Mouse (Mus musculus) retina, adult 2 months (tissue): ENCODE data around the gene Tmem160.

Experiments used
- DNase-seq: peaks from one replicate; pipeline ENCODE4 v3.0.0-alpha.2; 2012; ENCODE audit warnings: low read depth, low spot score

Gene Tmem160

DNA sequence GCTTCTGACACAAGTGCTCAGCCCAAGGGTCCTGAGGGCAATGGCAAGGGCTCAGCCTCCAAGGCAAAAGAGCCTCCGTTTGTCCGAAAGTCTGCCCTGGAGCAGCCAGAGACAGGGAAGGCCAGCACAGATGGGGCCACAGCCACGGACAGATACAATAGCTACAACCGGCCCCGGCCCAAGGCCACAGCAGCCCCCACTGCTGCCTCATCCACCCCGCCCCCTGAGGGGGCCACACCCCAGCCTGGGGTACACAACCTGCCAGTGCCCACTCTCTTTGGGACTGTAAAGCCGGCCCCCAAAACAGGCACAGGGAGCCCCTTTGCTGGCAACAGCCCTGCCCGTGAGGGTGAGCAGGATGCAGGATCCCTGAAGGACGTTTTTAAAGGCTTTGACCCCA lies 17.5 kb upstream of the Tmem160 start:
- no peak for DNase-seq

- DNase-seq = no peak
These were observed 11.3 kb upstream of the Tmem160 start for GRCm38 (mm10) chr7:16441241-16441640.

- DNase-seq = no peak
These were observed 923 bp upstream of the Tmem160 start for GRCm38 (mm10) chr7:16451656-16452055.

DNA sequence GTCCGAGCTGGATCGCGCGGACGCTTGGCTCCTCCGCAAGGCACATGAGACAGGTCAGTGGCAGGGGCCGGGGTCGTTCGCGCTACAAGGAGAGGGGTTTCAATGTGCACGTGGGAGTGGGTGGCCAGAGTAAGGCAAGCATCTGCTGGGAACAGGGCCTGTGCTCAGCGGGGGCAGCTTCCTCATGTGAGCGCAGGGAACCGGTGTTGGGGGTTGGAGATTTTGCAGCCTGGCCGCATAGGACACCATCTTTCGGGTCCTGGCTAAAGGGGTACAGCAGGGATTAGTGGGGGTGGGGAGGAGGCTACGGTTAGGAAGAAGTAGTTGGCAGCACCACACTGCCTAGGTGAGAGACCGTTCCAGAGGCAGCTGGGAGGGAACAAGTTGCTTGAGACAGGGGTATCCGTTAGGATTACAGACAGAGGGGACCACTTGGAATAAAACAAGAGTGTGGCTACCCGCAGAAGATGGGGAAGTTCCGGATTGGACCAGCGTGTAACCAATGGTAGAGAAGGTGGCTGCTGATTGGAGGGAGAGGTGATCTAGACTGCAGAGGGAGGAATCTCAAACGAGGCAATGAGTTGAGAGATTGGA lies 636 bp downstream of the Tmem160 start:
- no peak for DNase-seq

GRCm38 (mm10) chr7:16455016-16455415 lies 2.4 kb downstream of the Tmem160 start:
- no peak for DNase-seq

- no peak for DNase-seq
These were observed 3.7 kb downstream of the Tmem160 start for GRCm38 (mm10) chr7:16456289-16456688.

DNA sequence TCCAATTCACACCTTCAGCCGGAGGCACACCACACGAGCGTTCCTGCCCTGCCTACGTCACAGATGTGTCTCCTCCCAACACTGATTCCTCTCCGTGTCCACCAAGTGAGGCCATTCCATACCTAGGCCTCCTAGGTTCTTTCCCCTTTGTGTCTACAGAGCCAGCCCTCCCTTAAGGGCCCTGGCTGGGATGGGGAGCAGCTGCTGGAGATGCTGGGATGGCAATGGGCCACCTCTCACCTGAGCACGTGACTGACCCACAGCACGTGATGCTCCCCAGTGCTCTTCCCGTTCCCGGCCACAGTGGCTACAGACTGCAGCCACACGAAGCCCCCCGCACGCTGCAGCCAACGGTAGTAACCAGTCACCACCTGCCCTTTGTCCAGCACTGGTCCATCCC lies 8.0 kb downstream of the Tmem160 start:
- no peak for DNase-seq

GRCm38 (mm10) chr7:16461151-16461550 lies 8.6 kb downstream of the Tmem160 start:
- DNase-seq = no peak

DNA sequence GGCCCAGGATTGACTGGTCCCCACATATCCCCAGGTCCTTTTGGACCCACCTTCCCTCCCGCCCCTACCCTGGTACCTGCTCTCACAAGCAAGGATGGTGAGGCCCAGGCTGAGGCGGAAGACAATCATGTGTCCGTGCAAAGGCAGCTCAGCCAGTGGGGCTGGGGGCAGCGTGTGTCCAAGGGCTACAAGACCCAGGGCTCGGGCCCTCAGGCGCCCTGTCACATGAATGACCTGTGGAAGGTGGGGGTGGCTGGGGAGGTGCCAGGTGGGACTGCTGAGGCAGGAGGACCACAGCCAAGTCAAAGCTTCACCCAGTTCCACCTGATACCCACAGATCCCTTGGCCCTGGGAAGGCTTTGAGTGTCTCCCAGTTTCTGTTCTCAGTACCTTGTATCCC lies 9.1 kb downstream of the Tmem160 start:
- no peak for DNase-seq

- DNase-seq = peak; percentile 48
These were observed 10.6 kb downstream of the Tmem160 start for GRCm38 (mm10) chr7:16463214-16463613.

DNA sequence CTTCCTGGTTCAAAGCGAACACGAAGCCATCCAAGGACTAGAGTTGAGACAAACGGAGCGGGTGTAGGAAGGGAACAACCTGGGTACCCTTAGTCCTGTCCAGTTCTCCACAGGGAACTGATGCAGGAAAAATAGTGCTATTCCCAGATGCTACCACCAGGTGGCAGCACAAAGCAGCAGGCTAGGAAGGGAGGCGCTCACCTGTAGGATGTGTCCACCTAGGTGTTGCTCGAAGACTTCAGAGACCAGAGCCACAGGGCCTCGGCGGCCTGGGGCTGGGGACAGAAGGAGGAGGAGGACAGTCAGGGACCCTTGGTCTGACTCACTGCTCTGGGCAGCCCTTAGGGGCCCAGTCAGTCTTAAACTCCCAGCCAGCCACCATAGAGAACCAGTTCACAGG lies 12.6 kb downstream of the Tmem160 start:
- DNase-seq = peak; percentile 61

DNA sequence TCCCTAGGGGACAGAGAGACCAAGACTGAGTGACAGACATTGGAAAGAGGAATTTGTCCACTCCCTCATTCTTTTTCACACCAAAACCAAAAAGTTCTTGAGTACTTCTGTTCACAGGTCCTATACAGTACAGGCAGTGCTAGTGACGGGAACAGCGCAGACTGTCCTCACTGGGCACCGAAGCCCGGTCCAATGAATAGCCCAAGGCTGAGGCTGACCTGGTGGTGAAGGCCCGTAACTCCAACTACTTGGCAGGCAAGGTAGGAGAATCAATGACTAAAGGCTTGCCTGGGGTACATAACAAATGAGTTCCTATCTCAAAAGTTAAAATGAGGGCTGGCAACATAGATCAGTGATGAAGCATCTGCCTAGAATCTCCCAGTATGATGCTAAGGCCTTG lies 13.0 kb downstream of the Tmem160 start:
- no peak for DNase-seq

GRCm38 (mm10) chr7:16466565-16466964 lies 14.0 kb downstream of the Tmem160 start:
- DNase-seq = no peak

GRCm38 (mm10) chr7:16468115-16468514 lies 15.5 kb downstream of the Tmem160 start:
- DNase-seq = no peak

DNA sequence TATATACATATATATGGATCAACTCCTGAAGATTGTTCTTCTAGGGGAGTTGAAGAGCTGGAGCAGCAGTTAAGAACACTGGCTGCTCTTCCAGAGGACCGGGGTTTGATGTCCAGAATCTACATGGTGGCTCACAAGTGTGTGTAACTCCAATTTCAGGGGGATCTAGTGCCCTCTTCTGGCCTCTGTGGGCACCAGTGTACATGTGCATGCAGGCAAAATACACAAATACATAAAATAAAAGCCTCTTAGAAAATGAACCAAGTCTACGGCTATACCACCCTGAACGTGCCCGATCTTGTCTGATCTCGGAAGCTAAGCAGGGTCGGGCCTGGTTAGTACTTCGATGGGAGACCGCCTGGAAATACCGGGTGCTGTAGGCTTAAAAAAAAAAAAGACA lies 19.0 kb downstream of the Tmem160 start:
- no peak for DNase-seq

- no peak for DNase-seq
These were observed 19.6 kb downstream of the Tmem160 start for GRCm38 (mm10) chr7:16472116-16472709.

- no peak for DNase-seq
These were observed 21.3 kb downstream of the Tmem160 start for GRCm38 (mm10) chr7:16473847-16474246.

DNA sequence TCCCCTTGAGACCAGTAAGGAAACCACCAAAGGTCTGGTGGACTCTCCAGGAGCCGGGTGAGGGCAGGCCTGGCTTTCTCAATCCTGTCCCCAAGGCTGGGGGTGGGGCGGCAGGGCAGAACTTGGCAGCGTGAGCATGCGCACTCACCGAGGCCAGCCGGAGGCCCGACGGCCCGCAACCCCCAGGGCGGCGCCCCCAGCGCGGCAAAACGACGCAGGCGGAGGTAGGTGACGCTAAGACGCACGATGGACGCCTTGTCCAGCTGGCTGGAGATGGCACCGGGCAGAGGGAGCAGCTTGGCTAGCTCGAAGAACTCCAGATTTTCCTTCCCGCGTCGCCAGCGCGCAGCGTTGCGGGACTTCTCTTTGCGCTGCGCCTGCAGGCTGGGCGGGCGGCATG lies 21.9 kb downstream of the Tmem160 start:
- DNase-seq = no peak

GRCm38 (mm10) chr7:16475321-16475720 lies 22.7 kb downstream of the Tmem160 start:
- DNase-seq = no peak

GRCm38 (mm10) chr7:16475764-16476599 lies 23.4 kb downstream of the Tmem160 start:
- DNase-seq = no peak

- no peak for DNase-seq
These were observed 24.0 kb downstream of the Tmem160 start for GRCm38 (mm10) chr7:16476600-16476989.

GRCm38 (mm10) chr7:16477628-16478027 lies 25.0 kb downstream of the Tmem160 start, which contains the start of gene Npas1:
Gene Npas1 (minus strand): TSS chr7:16477728.
- no peak for DNase-seq

- no peak for DNase-seq
These were observed 36.2 kb downstream of the Tmem160 start for GRCm38 (mm10) chr7:16488816-16489215.
